ENCODE assay signal across 1 mouse cellular context in the genomic region with DNA sequence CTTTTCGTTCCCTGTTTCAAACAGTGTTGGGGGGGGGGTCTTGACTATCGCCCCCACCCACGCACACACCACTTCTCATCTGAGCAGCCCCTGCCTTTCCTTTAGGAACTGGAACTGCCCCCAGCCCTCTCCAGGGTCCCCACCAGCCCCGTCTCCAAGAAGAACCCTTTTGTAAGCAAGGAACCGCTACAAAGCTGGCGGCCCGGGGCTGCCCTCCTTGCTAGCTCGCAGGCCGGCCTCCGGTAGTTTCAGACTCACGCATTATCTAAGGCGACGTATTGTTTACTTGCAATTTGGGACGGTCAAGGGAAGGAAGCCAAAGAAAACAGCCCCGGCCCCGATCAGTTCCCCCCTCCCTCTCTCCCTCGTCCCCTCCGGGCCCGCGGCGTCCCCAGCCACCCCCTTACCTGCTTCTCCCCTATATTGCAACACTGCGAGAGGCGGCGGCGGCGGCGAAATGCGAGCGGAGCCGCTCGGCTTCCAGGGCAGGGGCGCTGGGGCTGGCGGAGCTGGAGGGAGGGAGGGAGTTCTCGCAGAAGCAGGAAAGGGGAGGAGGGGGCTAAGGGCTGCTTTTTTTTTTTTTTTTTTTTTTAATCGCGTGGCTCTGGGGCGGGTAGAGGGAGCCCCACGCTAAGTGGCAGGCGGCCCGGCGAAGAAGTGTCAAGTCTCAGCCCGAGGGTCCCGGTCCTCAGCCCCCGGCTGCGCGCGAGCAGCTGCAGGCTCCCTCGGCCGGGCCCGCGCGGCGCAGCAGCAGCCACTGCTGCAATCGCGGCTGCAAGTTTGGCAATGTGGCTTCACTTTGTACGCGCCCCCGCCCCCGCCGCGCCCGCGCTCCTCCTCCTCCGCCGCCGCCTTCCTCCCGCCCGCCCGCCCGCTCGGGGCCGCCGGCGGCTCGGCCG.
TF ChIP-seq lines count a peak whose summit lies in the region.

A gene (minus strand): TSS at position 808 of the 899 bp plus-strand sequence.

TF ChIP-seq in CH12.LX, 34 proteins besides CTCF, POLR2A, EP300 and RAD21 (continued from another document):
- TF ChIP-seq CHD1 (IDR thresholded peaks at IDR 0.05; ENCODE audit: low read depth, low read length) (no peak; the same call in 1 of the 2 replicates), POLR2AphosphoS2 (IDR thresholded peaks at IDR 0.05; ENCODE audit: low read depth, low read length) (peak; percentile 57; the same call in 1 of the 2 replicates), NRF1 (IDR thresholded peaks at IDR 0.05; ENCODE audit: low read depth, low read length) (no peak), ZKSCAN1 (IDR thresholded peaks at IDR 0.05; ENCODE audit: borderline replicate concordance, low read depth, low read length) (no peak), ZC3H11A (IDR thresholded peaks at IDR 0.05; ENCODE audit: low read depth, low read length) (no peak), TBP (conservative IDR thresholded peaks at IDR 0.05; ENCODE audit: low read depth, low read length) (peak; percentile 52; the same call in 1 of the 2 replicates), PAX5 (IDR thresholded peaks at IDR 0.05; ENCODE audit: low read length) (no peak), JUND (conservative IDR thresholded peaks at IDR 0.05; ENCODE audit: low read depth, low read length) (no peak), BHLHE40 (IDR thresholded peaks at IDR 0.05; ENCODE audit: low read depth, low read length) (no peak), USF1 (IDR thresholded peaks at IDR 0.05; ENCODE audit: low read depth, low read length) (no peak), MYC (IDR thresholded peaks at IDR 0.05; ENCODE audit: low read depth, low read length) (no peak), SMC3 (IDR thresholded peaks at IDR 0.05; ENCODE audit: low read depth, low read length) (no peak), CHD2 (IDR thresholded peaks at IDR 0.05; ENCODE audit: low read length) (no peak), TCF12 (IDR thresholded peaks at IDR 0.05; ENCODE audit: low read depth, low read length) (peak; percentile 17; the same call in 1 of the 2 replicates), NELFE (IDR thresholded peaks at IDR 0.05; ENCODE audit: low read depth, low read length) (peak; percentile 69), HCFC1 (IDR thresholded peaks at IDR 0.05; ENCODE audit: low read depth, low read length) (no peak; the same call in 1 of the 2 replicates), ZMIZ1 (IDR thresholded peaks at IDR 0.05; ENCODE audit: low read depth, low read length) (no peak; the same call in 1 of the 2 replicates), ELF1 (IDR thresholded peaks at IDR 0.05; ENCODE audit: low read depth, low read length) (no peak), IRF4 (IDR thresholded peaks at IDR 0.05; ENCODE audit: low read depth, low read length) (no peak), MAX (IDR thresholded peaks at IDR 0.05; ENCODE audit: low read length) (no peak), UBTF (IDR thresholded peaks at IDR 0.05; ENCODE audit: low read depth, low read length) (peak; percentile 95), E2F4 (IDR thresholded peaks at IDR 0.05; ENCODE audit: insufficient replicate concordance, low read depth, low read length) (no peak), KAT2A (IDR thresholded peaks at IDR 0.05; ENCODE audit: insufficient replicate concordance, low read length) (no peak), ETS1 (conservative IDR thresholded peaks at IDR 0.05; ENCODE audit: low read depth, low read length) (no peak), MXI1 (IDR thresholded peaks at IDR 0.05; ENCODE audit: low read depth, low read length) (peak; percentile 92), GABPA (IDR thresholded peaks at IDR 0.05; ENCODE audit: insufficient replicate concordance, low read depth, low read length) (no peak), USF2 (conservative IDR thresholded peaks at IDR 0.05; ENCODE audit: low read depth, low read length) (no peak), MEF2A (IDR thresholded peaks at IDR 0.05; ENCODE audit: borderline replicate concordance, low read depth, low read length) (no peak), JUN (IDR thresholded peaks at IDR 0.05; ENCODE audit: insufficient read depth, low read depth, low read length) (no peak), MAFK (IDR thresholded peaks at IDR 0.05; ENCODE audit: insufficient replicate concordance, low read length) (no peak)
